ENCODE assay signal across 9 mouse cellular contexts in the genomic region with DNA sequence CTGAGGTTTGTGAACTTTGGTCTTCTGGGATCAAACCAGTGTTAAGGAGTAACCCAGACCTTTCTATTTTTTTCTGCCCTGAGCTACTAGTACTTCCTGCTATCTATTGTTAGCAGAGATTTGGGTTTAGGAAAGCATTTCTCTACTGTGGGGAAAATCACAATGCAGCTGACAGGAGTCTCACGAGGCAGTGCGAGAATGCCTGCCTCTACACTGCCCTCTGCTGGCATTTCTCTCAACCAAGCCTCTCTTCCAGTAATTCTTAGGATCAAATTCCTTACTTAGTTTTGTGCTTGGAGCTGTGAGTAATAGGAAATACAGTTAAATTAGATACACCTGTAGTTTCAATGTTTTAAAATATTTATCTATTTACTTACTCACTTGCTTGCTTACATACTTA.
DNase-seq lines count a peak whose midpoint lies in the region; ATAC-seq and TF ChIP-seq lines count a peak whose summit lies in the region.
"Had no signal": no experiment of that assay in that cellular context is flagged by ENCODE, and none has a peak within 500 bp of the region (broad histone marks: within the 10 kb centered on the region; RNA-seq: fewer than 3 reads in every experiment).

No protein-coding gene starts in this region.

- TF ChIP-seq CTCF in kidney, postnatal 0 days (IDR thresholded peaks at IDR 0.05; ENCODE audit: low read depth): peak; percentile 87

- WGBS in kidney, postnatal 0 days: 0% methylated on average over 2 of the region's 2 CpGs
- WGBS in limb, embryonic 14.5 days: 0% methylated on average over 2 of the region's 2 CpGs
- WGBS in neural tube, embryonic 14.5 days: 0% methylated on average over 2 of the region's 2 CpGs

- peak; percentile 35 for DNase-seq in CD4-positive helper T cell, adult 2 months (ENCODE audit: low read depth, low spot score)
- DNase-seq in NIH3T3 (ENCODE audit: low read depth): peak; percentile 71
- DNase-seq in cerebellum, postnatal 14 days: peak; percentile 81 to 84
- peak; percentile 63 for DNase-seq in gastrocnemius, adult 18-20 months (ENCODE audit: low spot score)
- peak; percentile 81 for DNase-seq in kidney, postnatal 0 days (ENCODE audit: low spot score)
- DNase-seq in limb, embryonic 14.5 days (ENCODE audit: low spot score): peak; percentile 88

- no peaks in the 10 kb centered on the region for H3K36me3 ChIP-seq in kidney, postnatal 0 days (ENCODE audit: insufficient read depth, low read length)
- no peaks in the 10 kb centered on the region for H3K36me3 ChIP-seq in limb, embryonic 14.5 days (ENCODE audit: control insufficient read depth, insufficient read depth, low read length)
- no peaks in the 10 kb centered on the region for H3K36me3 ChIP-seq in neural tube, embryonic 14.5 days (ENCODE audit: control insufficient read depth, insufficient read depth, low read length)
- H3K36me3 ChIP-seq: hindbrain, embryonic 15.5 days had no signal

- no peak overlapping the region for H3K27ac ChIP-seq in kidney, postnatal 0 days
- no peak overlapping the region for H3K27ac ChIP-seq in limb, embryonic 14.5 days (replicated peaks; ENCODE audit: low read depth, low read length)
- H3K27ac ChIP-seq in neural tube, embryonic 14.5 days (ENCODE audit: low read depth, low read length): no peak overlapping the region
- H3K27ac ChIP-seq: hindbrain, embryonic 15.5 days had no signal

- no peaks in the 10 kb centered on the region for H3K4me1 ChIP-seq in kidney, postnatal 0 days (replicated peaks; ENCODE audit: insufficient read depth, low read length)
- H3K4me1 ChIP-seq in limb, embryonic 14.5 days (ENCODE audit: control insufficient read depth, insufficient read depth, low read length): no peaks in the 10 kb centered on the region
- H3K4me1 ChIP-seq in neural tube, embryonic 14.5 days (ENCODE audit: control insufficient read depth, insufficient read depth, low read length): no peaks in the 10 kb centered on the region
- H3K4me1 ChIP-seq: hindbrain, embryonic 15.5 days had no signal

- H3K9ac ChIP-seq in kidney, postnatal 0 days (ENCODE audit: low read depth, low read length): no peak overlapping the region
- no peak overlapping the region for H3K9ac ChIP-seq in limb, embryonic 14.5 days (ENCODE audit: low read depth, low read length, severe bottlenecking)
- no peak overlapping the region for H3K9ac ChIP-seq in neural tube, embryonic 14.5 days (replicated peaks; ENCODE audit: low read depth, low read length)
- H3K9ac ChIP-seq: hindbrain, embryonic 15.5 days had no signal

- ATAC-seq in kidney, postnatal 0 days (replicated peaks; ENCODE audit: low FRiP score, low read depth): no peak
- ATAC-seq in limb, embryonic 14.5 days (ENCODE audit: low FRiP score, low read depth): no peak
- peak; percentile 73 for ATAC-seq in neural tube, embryonic 14.5 days (ENCODE audit: low read depth)
- ATAC-seq in megakaryocyte-erythroid progenitor cell, adult 5-6 weeks (replicated peaks; ENCODE audit: low FRiP score, low TSS enrichment, poor library complexity, severe bottlenecking): no peak

- H3K27me3 ChIP-seq in kidney, postnatal 0 days (ENCODE audit: insufficient read depth, low read length): no peaks in the 10 kb centered on the region
- no peaks in the 10 kb centered on the region for H3K27me3 ChIP-seq in limb, embryonic 14.5 days (ENCODE audit: control insufficient read depth, insufficient read depth, low read length)
- H3K27me3 ChIP-seq in neural tube, embryonic 14.5 days (ENCODE audit: control insufficient read depth, insufficient read depth, low read length): no peaks in the 10 kb centered on the region
- H3K27me3 ChIP-seq: hindbrain, embryonic 15.5 days had no signal

- no peak for TF ChIP-seq POLR2A in limb, embryonic 14.5 days (IDR thresholded peaks at IDR 0.05; ENCODE audit: borderline replicate concordance, extremely low read depth, insufficient read depth, insufficient read length)

- H3K4me2 ChIP-seq in kidney, postnatal 0 days (ENCODE audit: low read length): no peak overlapping the region
- H3K4me2 ChIP-seq in limb, embryonic 14.5 days (replicated peaks; ENCODE audit: low read depth, low read length, severe bottlenecking): no peak overlapping the region
- no peak overlapping the region for H3K4me2 ChIP-seq in neural tube, embryonic 14.5 days (ENCODE audit: low read depth, low read length)
- H3K4me2 ChIP-seq: hindbrain, embryonic 15.5 days had no signal

- H3K4me3 ChIP-seq in kidney, postnatal 0 days (replicated peaks; ENCODE audit: low read depth, low read length): no peak overlapping the region
- no peak overlapping the region for H3K4me3 ChIP-seq in limb, embryonic 14.5 days (replicated peaks; ENCODE audit: low read length)
- no peak overlapping the region for H3K4me3 ChIP-seq in neural tube, embryonic 14.5 days (ENCODE audit: low read depth, low read length)
- H3K4me3 ChIP-seq: hindbrain, embryonic 15.5 days had no signal

- H3K9me3 ChIP-seq in kidney, postnatal 0 days (replicated peaks; ENCODE audit: low read length): no peaks in the 10 kb centered on the region
- no peaks in the 10 kb centered on the region for H3K9me3 ChIP-seq in limb, embryonic 14.5 days (ENCODE audit: control insufficient read depth, low read length)
- H3K9me3 ChIP-seq in neural tube, embryonic 14.5 days (ENCODE audit: control insufficient read depth, low read length): no peaks in the 10 kb centered on the region
- H3K9me3 ChIP-seq: hindbrain, embryonic 15.5 days had no signal

Comparison
In these comparisons a context has a peak if more than half of its experiments do, and no peak if none do; other contexts are left out.
1. DNase-seq: peak in every context shown above with its lines; median percentile 88 in limb, embryonic 14.5 days; 82 in cerebellum, postnatal 14 days; 81 in kidney, postnatal 0 days; 71 in NIH3T3; 63 in gastrocnemius, adult 18-20 months; 35 in CD4-positive helper T cell, adult 2 months.